Mouse (Mus musculus) myocyte (in vitro differentiated cells): ENCODE measurements at regions not wholly inside any gene's neighbourhood (a gene's known extent, or its start where the extent isn't known, plus 50 kb on each side); places are given as distances from the start of the nearest gene placed in this dataset.

Experiments used
- CEBPB ChIP-seq: IDR thresholded peaks from 2 replicates; pipeline ENCODE4 v1.6.1; 2011; ENCODE audit warnings: mild to moderate bottlenecking, moderate library complexity; ENCODE audit not compliant: poor library complexity, insufficient read depth, severe bottlenecking
- E2F4 ChIP-seq: IDR thresholded peaks from one replicate; pipeline ENCODE4 v1.6.1; 2011; ENCODE audit warnings: mild to moderate bottlenecking, control low read depth, moderate library complexity; ENCODE audit not compliant: insufficient read depth
- MYOD1 ChIP-seq, 3 experiments: IDR thresholded peaks; one replicate each; pipeline ENCODE4 v1.6.1; 2011; ENCODE audit warnings: control low read depth in 2 of 3, low read depth in 2 of 3, mild to moderate bottlenecking in 2 of 3, moderate library complexity in 1 of 3; ENCODE audit not compliant: insufficient read length in 2 of 3, control insufficient read depth in 1 of 3
- POLR2A ChIP-seq: IDR thresholded peaks from one replicate; pipeline ENCODE4 v1.6.1; 2011; ENCODE audit warnings: low read depth, mild to moderate bottlenecking, control low read depth, moderate library complexity; ENCODE audit not compliant: insufficient read length
- POLR2AphosphoS2 ChIP-seq: IDR thresholded peaks from one replicate; pipeline ENCODE4 v1.6.1; 2011; ENCODE audit warnings: low read depth, control low read depth; ENCODE audit not compliant: insufficient read length
- USF1 ChIP-seq: IDR thresholded peaks from one replicate; pipeline ENCODE4 v1.6.1; 2011; ENCODE audit warnings: low read depth, mild to moderate bottlenecking, control low read depth, moderate library complexity

GRCm38 (mm10) chr1:169367316-169367715 is 163.9 kb downstream of the Nuf2 start:
- no peak for TF ChIP-seq USF1
- no peak for TF ChIP-seq MYOD1 (IDR thresholded peaks at IDR 0.05; ENCODE audit: control insufficient read depth in 1 of 3, insufficient read length in 2 of 3, low read depth in 2 of 3)
- TF ChIP-seq POLR2A, result no peak
- no peak for TF ChIP-seq E2F4
- no peak for TF ChIP-seq POLR2AphosphoS2
- TF ChIP-seq CEBPB, result no peak
